Mouse (Mus musculus) embryo, embryonic 10.5 days (tissue): ENCODE data around the gene Vmn1r23.
"Not testable (repeated sequence)": the region's sequence is repeated elsewhere in the genome, so short reads cannot be mapped to it uniquely, and the experiment has no call there.

Source experiments
- DNase-seq: peaks from one replicate; pipeline ENCODE4 v3.0.0-alpha.2; 2015; ENCODE audit warnings: low spot score

Vmn1r23 gene

DNA sequence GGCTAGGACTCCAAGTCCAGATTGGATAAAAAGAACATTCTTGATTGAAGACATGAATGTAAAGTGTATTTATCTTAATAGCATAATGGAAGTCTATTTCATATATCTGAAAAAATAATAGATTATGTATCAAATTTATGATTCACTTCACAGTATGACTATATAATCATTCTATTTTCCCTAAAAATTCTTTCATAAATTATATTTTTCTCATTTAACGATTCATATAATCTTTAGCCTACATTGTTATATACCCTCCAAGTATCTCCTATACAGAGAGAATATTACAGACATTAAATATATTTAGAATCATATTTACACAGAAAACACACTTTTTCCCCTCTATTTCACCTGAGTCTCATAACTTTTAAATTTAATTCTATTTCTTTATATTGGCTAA is at the start of gene Vmn1r23:
Gene Vmn1r23 (minus strand): TSS at position 101 of the 400 bp plus-strand sequence.
- no peak for DNase-seq

- DNase-seq = not testable (repeated sequence)
Observed at GRCm38 (mm10) chr6:57961403-57961802, 34.8 kb upstream of the Vmn1r23 start, which contains the start of gene Vmn1r24. TSS of gene Vmn1r24 (minus strand) at chr6:57961503.

GRCm38 (mm10) chr6:57907928-57908327 is 18.7 kb downstream of the Vmn1r23 start, which contains the start of gene Vmn1r22:
TSS of gene Vmn1r22 (minus strand) at chr6:57908028.
- no peak for DNase-seq
